Mouse (Mus musculus): ENCODE results near the gene Coq10b. TPM values are rescaled to one million over a fixed set of nuclear protein-coding genes. Genes with fewer than 3 reads are reported as not detected.
"Not testable (repeated sequence)": the region's sequence is repeated elsewhere in the genome, so short reads cannot be mapped to it uniquely, and the experiment has no call there.

Coq10b gene
- polyA plus RNA-seq, 1 experiment from 2014 or later: 29.8 TPM

DNA sequence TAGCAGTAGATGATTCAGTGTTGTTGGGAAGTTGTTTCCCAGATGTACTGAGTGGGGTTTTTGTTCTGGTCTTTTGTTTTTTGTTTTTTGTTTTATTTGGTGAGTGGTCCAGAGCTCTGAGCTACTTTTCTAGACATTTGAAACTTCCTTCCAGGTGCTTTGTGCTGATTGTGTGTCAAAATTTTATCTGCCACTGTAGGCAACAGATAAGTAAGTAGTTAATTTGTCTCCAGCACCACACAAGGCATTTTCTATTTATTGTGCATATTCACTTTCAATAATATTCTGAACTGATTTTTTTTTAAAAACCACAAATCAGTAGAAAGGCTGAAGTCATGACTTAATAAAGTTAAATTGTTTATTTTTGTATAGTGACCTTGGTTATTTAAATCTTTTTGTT, 19.8 kb downstream of the Coq10b start:
- ATAC-seq (ENCODE audit: low FRiP score); H3K27me3 ChIP-seq; H3K4me2 ChIP-seq (replicated peaks); H3K4me1 ChIP-seq; H3K9me3 ChIP-seq (replicated peaks); H3K4me3 ChIP-seq; H3K27ac ChIP-seq; H3K9ac ChIP-seq: not testable (repeated sequence)
- H3K36me3 ChIP-seq: peaks cover 36% of the 10 kb centered on the region

DNA sequence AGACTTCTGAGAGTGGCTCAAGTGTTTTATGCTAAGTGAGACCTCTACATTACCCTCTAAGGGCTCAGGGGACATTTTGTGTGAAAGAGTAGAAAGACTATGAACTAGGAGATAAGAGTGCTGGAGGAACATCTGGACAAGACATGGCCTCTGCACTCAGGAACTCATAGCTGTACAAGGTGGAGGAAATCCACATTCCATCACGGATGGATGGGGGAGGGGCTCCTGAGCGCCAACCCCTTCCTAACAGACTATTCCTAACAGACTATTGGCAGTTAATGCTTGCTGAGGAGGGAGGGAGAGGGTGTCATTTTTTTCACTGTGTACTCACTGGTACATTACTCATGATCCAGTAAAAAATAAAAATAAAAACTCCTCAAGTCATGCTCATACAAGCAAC, 22.2 kb downstream of the Coq10b start:
- no peak for ATAC-seq (ENCODE audit: low FRiP score)
- Histone ChIP-seq H3K4me3 (no peak overlapping the region), H3K36me3 (peaks cover 43% of the 10 kb centered on the region), H3K4me1 (no peaks in the 10 kb centered on the region), H3K27me3 (no peaks in the 10 kb centered on the region), H3K9me3 (replicated peaks) (no peaks in the 10 kb centered on the region), H3K4me2 (replicated peaks) (no peak overlapping the region), H3K9ac (no peak overlapping the region), H3K27ac (no peak overlapping the region)
- 78% methylated on average over 2 of the region's 2 CpGs for WGBS

- no peaks in the 10 kb centered on the region for H3K27me3 ChIP-seq
- H3K4me3 ChIP-seq: no peak overlapping the region
- no peaks in the 10 kb centered on the region for H3K4me1 ChIP-seq
- no peak overlapping the region for H3K9ac ChIP-seq
- no peak overlapping the region for H3K27ac ChIP-seq
- ATAC-seq (ENCODE audit: low FRiP score): no peak
- 78% methylated on average over 5 of the region's 5 CpGs for WGBS
- H3K36me3 ChIP-seq: peaks cover 50% of the 10 kb centered on the region
- H3K9me3 ChIP-seq (replicated peaks): no peaks in the 10 kb centered on the region
- H3K4me2 ChIP-seq (replicated peaks): no peak overlapping the region
These were observed 23.3 kb downstream of the Coq10b start for GRCm38 (mm10) chr1:55075652-55076394.

- no peaks in the 10 kb centered on the region for H3K9me3 ChIP-seq (replicated peaks)
- no peak for ATAC-seq (ENCODE audit: low FRiP score)
- H3K9ac ChIP-seq: no peak overlapping the region
- H3K4me3 ChIP-seq: no peak overlapping the region
- H3K27ac ChIP-seq: no peak overlapping the region
- no peak overlapping the region for H3K4me2 ChIP-seq (replicated peaks)
- peaks cover 51% of the 10 kb centered on the region for H3K36me3 ChIP-seq
- H3K27me3 ChIP-seq: no peaks in the 10 kb centered on the region
- H3K4me1 ChIP-seq: no peaks in the 10 kb centered on the region
These were observed 23.8 kb downstream of the Coq10b start for GRCm38 (mm10) chr1:55076395-55076743.

- Histone ChIP-seq H3K9me3 (replicated peaks) (no peaks in the 10 kb centered on the region), H3K27me3 (no peaks in the 10 kb centered on the region), H3K9ac (no peak overlapping the region), H3K36me3 (peaks cover 55% of the 10 kb centered on the region), H3K4me2 (replicated peaks) (no peak overlapping the region), H3K4me1 (no peaks in the 10 kb centered on the region), H3K27ac (no peak overlapping the region), H3K4me3 (no peak overlapping the region)
- no peak for ATAC-seq (ENCODE audit: low FRiP score)
- WGBS: 81% methylated on average over 2 of the region's 2 CpGs
These were observed 24.4 kb downstream of the Coq10b start for GRCm38 (mm10) chr1:55076849-55077516.

DNA sequence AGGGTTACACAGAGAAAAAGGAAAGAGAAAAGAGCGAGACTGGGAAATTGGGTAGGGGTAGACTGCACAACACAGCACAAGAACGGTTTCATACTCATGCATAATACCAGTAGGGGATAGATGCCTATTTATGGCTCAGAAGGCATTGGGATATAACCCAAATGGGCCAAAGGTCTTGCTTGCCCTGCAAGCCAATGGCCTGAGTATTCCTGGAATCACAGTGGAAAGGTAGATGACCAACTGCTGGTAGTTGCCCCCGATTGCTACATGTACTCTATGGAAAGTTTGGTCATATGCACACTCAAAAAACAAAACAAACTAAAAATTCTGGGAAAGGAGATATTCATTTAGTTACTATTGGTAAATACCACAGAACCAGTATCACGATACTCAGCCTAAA, 27.1 kb downstream of the Coq10b start:
- no peaks in the 10 kb centered on the region for H3K4me1 ChIP-seq
- no peaks in the 10 kb centered on the region for H3K27me3 ChIP-seq
- H3K4me2 ChIP-seq (replicated peaks): no peak overlapping the region
- no peak for ATAC-seq (ENCODE audit: low FRiP score)
- H3K4me3 ChIP-seq: no peak overlapping the region
- H3K36me3 ChIP-seq: peaks cover 73% of the 10 kb centered on the region
- 96% methylated on average over 4 of the region's 4 CpGs for WGBS
- H3K9ac ChIP-seq: no peak overlapping the region
- no peak overlapping the region for H3K27ac ChIP-seq
- 0 out of 2 replicates have a peak, but pooled peaks cover 3% of the 10 kb centered on the region for H3K9me3 ChIP-seq (replicated peaks)

DNA sequence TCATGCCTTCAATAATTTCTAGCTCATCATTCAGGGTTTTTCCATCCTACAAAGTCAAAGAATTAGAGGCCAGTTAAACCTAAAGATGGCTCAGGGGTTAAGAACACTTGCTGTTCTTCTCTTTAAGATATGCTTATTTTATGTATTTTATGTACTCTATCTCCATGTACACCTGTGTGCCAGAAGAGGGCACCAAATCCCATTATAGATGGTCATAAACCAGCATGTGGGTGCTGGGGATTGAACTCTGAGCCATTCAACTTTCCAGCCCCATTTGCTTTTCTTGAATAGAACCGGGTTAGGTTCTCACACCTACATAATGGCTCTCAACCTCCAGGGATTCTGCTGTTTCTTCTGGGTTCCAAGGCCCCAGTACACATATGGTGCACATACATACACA, 29.5 kb downstream of the Coq10b start:
- Histone ChIP-seq H3K27ac (no peak overlapping the region), H3K4me1 (peaks cover 19% of the 10 kb centered on the region), H3K4me3 (no peak overlapping the region), H3K9me3 (replicated peaks) (0 out of 2 replicates have a peak, but pooled peaks cover 3% of the 10 kb centered on the region), H3K36me3 (peaks cover 65% of the 10 kb centered on the region), H3K9ac (no peak overlapping the region), H3K27me3 (no peaks in the 10 kb centered on the region), H3K4me2 (replicated peaks) (no peak overlapping the region)
- 73% methylated on average over 1 of the region's 1 CpGs for WGBS
- ATAC-seq (ENCODE audit: low FRiP score): no peak

- H3K36me3 ChIP-seq: peaks cover 36% of the 10 kb centered on the region
- peak overlapping the region; percentile 11; the same call in 1 of the 2 replicates for H3K4me3 ChIP-seq
- peak overlapping the region; percentile 32 for H3K9ac ChIP-seq
- peak overlapping the region; percentile 91 for H3K4me2 ChIP-seq (replicated peaks)
- H3K4me1 ChIP-seq: peaks cover 32% of the 10 kb centered on the region
- no peak for ATAC-seq (ENCODE audit: low FRiP score)
- WGBS: 52% methylated on average over 7 of the region's 7 CpGs
- 0 out of 2 replicates have a peak, but pooled peaks cover 3% of the 10 kb centered on the region for H3K9me3 ChIP-seq (replicated peaks)
- no peaks in the 10 kb centered on the region for H3K27me3 ChIP-seq
- no peak overlapping the region for H3K27ac ChIP-seq
These were observed 33.3 kb downstream of the Coq10b start for GRCm38 (mm10) chr1:55085781-55086366.

- peaks cover 34% of the 10 kb centered on the region for H3K36me3 ChIP-seq
- 2% methylated on average over 13 of the region's 13 CpGs for WGBS
- H3K4me1 ChIP-seq: peaks cover 32% of the 10 kb centered on the region
These were observed 34.4 kb downstream of the Coq10b start for GRCm38 (mm10) chr1:55086868-55087400.

DNA sequence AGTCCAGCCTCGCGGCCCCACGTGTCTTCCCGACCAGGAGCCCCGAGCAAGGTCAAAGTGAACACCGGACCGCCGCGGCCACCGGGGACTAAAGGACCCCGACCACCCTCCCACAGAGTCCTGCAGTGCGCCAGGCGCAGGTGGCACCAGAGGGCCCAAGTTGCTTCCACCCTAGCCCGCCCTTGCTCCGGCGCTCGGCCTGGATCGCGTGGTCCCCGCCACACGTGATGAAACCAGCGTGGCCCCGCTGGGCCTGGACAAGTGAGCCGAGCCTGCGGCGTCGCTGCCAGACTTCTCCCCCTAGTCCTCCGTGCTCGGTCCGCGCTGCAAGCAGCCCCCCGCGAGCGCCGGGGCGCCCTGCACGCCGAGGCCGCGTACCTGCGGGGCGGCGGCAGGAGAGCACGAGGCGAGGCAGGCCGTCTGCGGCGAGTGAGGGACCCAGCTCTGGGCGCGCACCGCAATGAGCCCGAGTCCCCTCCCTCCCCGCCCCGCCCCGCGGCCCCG, 34.9 kb downstream of the Coq10b start:
- Histone ChIP-seq H3K9me3 (replicated peaks) (0 out of 2 replicates have a peak, but pooled peaks cover 2% of the 10 kb centered on the region), H3K4me3 (peak overlapping the region; percentile 95), H3K9ac (peak overlapping the region; percentile 94), H3K27ac (peak overlapping the region; percentile 96), H3K27me3 (no peaks in the 10 kb centered on the region), H3K4me2 (replicated peaks) (peak overlapping the region; percentile 91), H3K4me1 (peaks cover 32% of the 10 kb centered on the region), H3K36me3 (peaks cover 31% of the 10 kb centered on the region)
- ATAC-seq (ENCODE audit: low FRiP score): peak; percentile 88
- WGBS: under 1% methylated on average over 30 of the region's 57 CpGs

More at GRCm38 (mm10) chr1:55086868-55087400, 34.4 kb downstream of the Coq10b start:
- H3K9ac ChIP-seq: peak overlapping the region; percentile 94
- no peak for ATAC-seq (ENCODE audit: low FRiP score)
- H3K27me3 ChIP-seq: no peaks in the 10 kb centered on the region
- peak overlapping the region; percentile 91 for H3K4me2 ChIP-seq (replicated peaks)
- peak overlapping the region; percentile 95 for H3K4me3 ChIP-seq
- H3K9me3 ChIP-seq (replicated peaks): 0 out of 2 replicates have a peak, but pooled peaks cover 3% of the 10 kb centered on the region
- H3K27ac ChIP-seq: peak overlapping the region; percentile 96

- no peaks in the 10 kb centered on the region for H3K27me3 ChIP-seq
- peak within 1 kb of the TSS; percentile 94 for H3K9ac ChIP-seq
- peaks cover 25% of the 10 kb centered on the region for H3K36me3 ChIP-seq
- ATAC-seq (ENCODE audit: low FRiP score): peak; percentile 95
- H3K4me2 ChIP-seq (replicated peaks): peak within 1 kb of the TSS; percentile 91
- H3K4me3 ChIP-seq: peak within 1 kb of the TSS; percentile 95
- H3K27ac ChIP-seq: peak within 1 kb of the TSS; percentile 96
- WGBS: under 1% methylated on average over 64 of the region's 76 CpGs
- peaks cover 32% of the 10 kb centered on the region for H3K4me1 ChIP-seq
- no peaks in the 10 kb centered on the region for H3K9me3 ChIP-seq (replicated peaks)
These were observed 35.5 kb downstream of the Coq10b start, which contains the start of the genes Hspe1 and Hspd1 for GRCm38 (mm10) chr1:55087932-55088610. TSS of gene Hspe1 (plus strand) at chr1:55088132. TSS of gene Hspd1 (minus strand) at chr1:55088243.
